ENCODE assay signal across 11 mouse cellular contexts in genomic region chr2:158864126-158864458, GRCm38 (mm10).
A peak's percentile ranks its signal among the peaks of the same experiment; 100 is the strongest.
DNase-seq lines count a peak whose midpoint lies in the region; ATAC-seq lines count a peak whose summit lies in the region.
"Had no signal": no experiment of that assay in that cellular context is flagged by ENCODE, and none has a peak within 500 bp of the region (broad histone marks: within the 10 kb centered on the region; RNA-seq: fewer than 3 reads in every experiment).

No protein-coding gene starts in this region.

- H3K9ac ChIP-seq in midbrain, embryonic 12.5 days (replicated peaks): no peak overlapping the region
- H3K9ac ChIP-seq in liver, embryonic 13.5 days: no peak overlapping the region
- no peak overlapping the region for H3K9ac ChIP-seq in stomach, embryonic 15.5 days
- H3K9ac ChIP-seq: embryonic facial prominence, embryonic 12.5 days had no signal

- H3K9me3 ChIP-seq in midbrain, embryonic 12.5 days: no peaks in the 10 kb centered on the region
- no peaks in the 10 kb centered on the region for H3K9me3 ChIP-seq in midbrain, embryonic 10.5 days (replicated peaks)
- no peaks in the 10 kb centered on the region for H3K9me3 ChIP-seq in liver, embryonic 13.5 days (replicated peaks)
- H3K9me3 ChIP-seq in stomach, embryonic 15.5 days: no peaks in the 10 kb centered on the region
- H3K9me3 ChIP-seq: embryonic facial prominence, embryonic 12.5 days; heart, embryonic 10.5 days; megakaryocyte, embryonic 14.5 days had no signal

- no peaks in the 10 kb centered on the region for H3K27me3 ChIP-seq in midbrain, embryonic 12.5 days
- H3K27me3 ChIP-seq in midbrain, embryonic 10.5 days (ENCODE audit: low read depth, poor library complexity, severe bottlenecking): no peaks in the 10 kb centered on the region
- H3K27me3 ChIP-seq in liver, embryonic 13.5 days: no peaks in the 10 kb centered on the region
- no peaks in the 10 kb centered on the region for H3K27me3 ChIP-seq in stomach, embryonic 15.5 days (replicated peaks)
- H3K27me3 ChIP-seq: embryonic facial prominence, embryonic 12.5 days had no signal

- 0 out of 2 replicates have a peak, but pooled peaks have one; percentile 2 for ATAC-seq in frontal cortex, adult (ENCODE audit: low TSS enrichment)
- peak; percentile 34 for ATAC-seq in midbrain, embryonic 12.5 days (ENCODE audit: low FRiP score, low read depth)
- ATAC-seq in liver, embryonic 13.5 days (ENCODE audit: low read depth): peak; percentile 24; the same call in 1 of the 2 replicates
- peak; percentile 6; the same call in 1 of the 2 replicates for ATAC-seq in stomach, embryonic 15.5 days (ENCODE audit: insufficient read depth, low FRiP score, low read depth)

- no peak for DNase-seq in frontal cortex, postnatal 14 days (ENCODE audit: low spot score in 2 of 2)
- DNase-seq in midbrain, embryonic 10.5 days (ENCODE audit: low spot score): no peak
- DNase-seq in liver, embryonic 13.5 days: no peak
- no peak for DNase-seq in embryo, embryonic 9.5 days (ENCODE audit: extremely low spot score)
- no peak for DNase-seq in right cerebral cortex, postnatal 10 days (ENCODE audit: low spot score in 2 of 2)

- H3K36me3 ChIP-seq in midbrain, embryonic 12.5 days: no peaks in the 10 kb centered on the region; the same call in 1 of the 2 replicates
- H3K36me3 ChIP-seq in midbrain, embryonic 10.5 days: no peaks in the 10 kb centered on the region
- no peaks in the 10 kb centered on the region for H3K36me3 ChIP-seq in liver, embryonic 13.5 days
- H3K36me3 ChIP-seq in stomach, embryonic 15.5 days: no peaks in the 10 kb centered on the region

- no peak overlapping the region for H3K27ac ChIP-seq in midbrain, embryonic 12.5 days (replicated peaks)
- H3K27ac ChIP-seq in midbrain, embryonic 10.5 days (replicated peaks): no peak overlapping the region
- H3K27ac ChIP-seq in liver, embryonic 13.5 days: no peak overlapping the region
- H3K27ac ChIP-seq in stomach, embryonic 15.5 days: no peak overlapping the region
- H3K27ac ChIP-seq: embryonic facial prominence, embryonic 12.5 days; heart, embryonic 10.5 days had no signal

- no peak overlapping the region for H3K4me3 ChIP-seq in midbrain, embryonic 12.5 days
- no peak overlapping the region for H3K4me3 ChIP-seq in midbrain, embryonic 10.5 days
- no peak overlapping the region for H3K4me3 ChIP-seq in liver, embryonic 13.5 days (replicated peaks)
- H3K4me3 ChIP-seq in stomach, embryonic 15.5 days (replicated peaks): no peak overlapping the region
- H3K4me3 ChIP-seq: embryonic facial prominence, embryonic 12.5 days; heart, embryonic 10.5 days; megakaryocyte, embryonic 14.5 days had no signal

- H3K4me2 ChIP-seq in midbrain, embryonic 12.5 days (replicated peaks): no peak overlapping the region
- no peak overlapping the region for H3K4me2 ChIP-seq in liver, embryonic 13.5 days
- no peak overlapping the region for H3K4me2 ChIP-seq in stomach, embryonic 15.5 days
- H3K4me2 ChIP-seq: embryonic facial prominence, embryonic 12.5 days had no signal

- 78% methylated on average over 4 of the region's 4 CpGs for WGBS in midbrain, embryonic 12.5 days
- WGBS in midbrain, embryonic 10.5 days: 81% methylated on average over 4 of the region's 4 CpGs
- WGBS in liver, embryonic 13.5 days (ENCODE audit: insufficient replicate concordance): 66% methylated on average over 4 of the region's 4 CpGs
- 81% methylated on average over 4 of the region's 4 CpGs for WGBS in stomach, embryonic 15.5 days

- H3K4me1 ChIP-seq in midbrain, embryonic 12.5 days: 0 out of 2 replicates have a peak, but pooled peaks cover 2% of the 10 kb centered on the region
- H3K4me1 ChIP-seq in midbrain, embryonic 10.5 days: peaks cover under 1% of the 10 kb centered on the region; the same call in 1 of the 2 replicates
- no peaks in the 10 kb centered on the region for H3K4me1 ChIP-seq in liver, embryonic 13.5 days (replicated peaks)
- no peaks in the 10 kb centered on the region for H3K4me1 ChIP-seq in stomach, embryonic 15.5 days
- H3K4me1 ChIP-seq: embryonic facial prominence, embryonic 12.5 days had no signal
